Mouse (Mus musculus): Measurements from ENCODE around the gene Sephs1. TPM values are rescaled to one million over a fixed set of nuclear protein-coding genes. Genes with fewer than 3 reads are reported as not detected.

Gene Sephs1
- polyA plus RNA-seq (2012; rRNA removed), result 10.8 and 11.3 TPM in 2 replicates

GRCm38 (mm10) chr2:4881350-4882248 is at the start of gene Sephs1:
Gene Sephs1, plus strand, starts transcription at chr2:4881564.

GRCm38 (mm10) chr2:4918860-4919739 is 37.7 kb downstream of the Sephs1 start, which contains the start of gene Phyh:
Gene Phyh, plus strand, starts transcription at chr2:4919019.

Other genes with a start within 250 kb of the Sephs1 start
- 5.0 and 5.3 TPM in 2 replicates for gene Prpf18, start 229.5 kb upstream of the Sephs1 start, polyA plus RNA-seq (2012; rRNA removed)
- 2.4 and 2.9 TPM in 2 replicates for gene Bend7, start 163.7 kb upstream of the Sephs1 start, polyA plus RNA-seq (2012; rRNA removed)
- 61.0 and 65.1 TPM in 2 replicates for gene Phyh, start 37.5 kb downstream of the Sephs1 start, polyA plus RNA-seq (2012; rRNA removed)
- gene Ucma, start 94.6 kb downstream of the Sephs1 start, polyA plus RNA-seq (2012; rRNA removed), result not detected in 2 replicates
- 3.2 and 4.8 TPM in 2 replicates for gene Mcm10, start 131.2 kb downstream of the Sephs1 start, polyA plus RNA-seq (2012; rRNA removed)
- 7.3 and 7.9 TPM in 2 replicates for gene Optn, start 182.5 kb downstream of the Sephs1 start, polyA plus RNA-seq (2012; rRNA removed)